In the genomic region with DNA sequence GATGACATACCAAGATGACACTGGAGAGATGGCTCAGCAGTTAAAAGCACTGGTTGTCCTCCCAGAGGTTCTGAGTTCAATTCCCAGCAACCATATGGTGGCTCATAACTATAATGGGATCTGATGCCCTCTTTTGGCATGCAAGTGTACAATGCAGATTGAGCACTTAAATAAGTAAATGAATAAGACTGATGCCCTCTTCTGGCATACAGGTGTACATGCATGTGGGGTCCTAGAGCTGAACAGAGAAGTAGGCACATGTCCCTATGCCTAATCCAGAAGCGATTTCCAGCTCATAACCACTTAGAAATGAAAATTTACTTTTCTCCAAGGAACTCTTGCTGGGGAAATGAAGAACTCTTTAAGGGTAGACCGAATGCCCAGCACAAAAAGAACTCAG, we compare ENCODE assay signal across 12 mouse cellular contexts. TPM values are rescaled to one million over a fixed set of nuclear protein-coding genes. Genes with fewer than 3 reads are reported as not detected.
DNase-seq lines count a peak whose midpoint lies in the region; ATAC-seq and TF ChIP-seq lines count a peak whose summit lies in the region.
"Had no signal": no experiment of that assay in that cellular context is flagged by ENCODE, and none has a peak within 500 bp of the region (broad histone marks: within the 10 kb centered on the region; RNA-seq: fewer than 3 reads in every experiment).

No protein-coding gene starts in this region.

- H3K9me3 ChIP-seq in intestine, postnatal 0 days (ENCODE audit: control insufficient read depth) = no peaks in the 10 kb centered on the region
- H3K9me3 ChIP-seq in intestine, embryonic 15.5 days = no peaks in the 10 kb centered on the region
- H3K9me3 ChIP-seq: hindbrain, embryonic 13.5 days had no signal

- TF ChIP-seq CTCF in intestine, postnatal 0 days (IDR thresholded peaks at IDR 0.05; ENCODE audit: low read depth) = peak; percentile 70

- no peak overlapping the region for H3K27ac ChIP-seq in intestine, postnatal 0 days (ENCODE audit: low read depth, low read length)
- H3K27ac ChIP-seq in intestine, embryonic 15.5 days = no peak overlapping the region
- H3K27ac ChIP-seq: hindbrain, embryonic 13.5 days had no signal

- H3K4me3 ChIP-seq in intestine, postnatal 0 days (ENCODE audit: low read depth, low read length) = no peak overlapping the region
- H3K4me3 ChIP-seq in intestine, embryonic 15.5 days (replicated peaks) = no peak overlapping the region
- H3K4me3 ChIP-seq: hindbrain, embryonic 13.5 days had no signal

- no peak for ATAC-seq in intestine, postnatal 0 days
- no peak for ATAC-seq in intestine, embryonic 15.5 days
- ATAC-seq in erythroid progenitor cell, adult 5-6 weeks (replicated peaks; ENCODE audit: low FRiP score, poor library complexity, severe bottlenecking) = no peak

- no peak overlapping the region for H3K9ac ChIP-seq in intestine, postnatal 0 days (ENCODE audit: low read depth, low read length)
- H3K9ac ChIP-seq in intestine, embryonic 15.5 days = no peak overlapping the region
- H3K9ac ChIP-seq: hindbrain, embryonic 13.5 days had no signal

- DNase-seq in 3134 (ENCODE audit: extremely low read depth, insufficient read length, low spot score) = peak; percentile 11
- DNase-seq in CD8-positive naive resting alpha-beta T cell, adult 2 months (ENCODE audit: low read depth in 2 of 2, low spot score in 2 of 2) = peak; percentile 3 to 14
- peak; percentile 37 for DNase-seq in embryo, embryonic 10.5 days (ENCODE audit: low spot score)
- no peak for DNase-seq in right cerebral cortex, postnatal 10 days (ENCODE audit: low spot score in 2 of 2)
- DNase-seq in urinary bladder, postnatal 4 days (ENCODE audit: low spot score in 2 of 2) = no peak

- H3K27me3 ChIP-seq in intestine, postnatal 0 days (replicated peaks; ENCODE audit: control insufficient read depth, insufficient read depth, low read length) = no peaks in the 10 kb centered on the region
- H3K27me3 ChIP-seq in intestine, embryonic 15.5 days (replicated peaks) = no peaks in the 10 kb centered on the region
- H3K27me3 ChIP-seq: hindbrain, embryonic 13.5 days had no signal

- no peaks in the 10 kb centered on the region for H3K36me3 ChIP-seq in intestine, postnatal 0 days (ENCODE audit: control insufficient read depth, insufficient read depth)
- H3K36me3 ChIP-seq in intestine, embryonic 15.5 days = no peaks in the 10 kb centered on the region
- H3K36me3 ChIP-seq: hindbrain, embryonic 13.5 days had no signal

- no peak overlapping the region for H3K4me2 ChIP-seq in intestine, postnatal 0 days (replicated peaks; ENCODE audit: low read depth)
- H3K4me2 ChIP-seq in intestine, embryonic 15.5 days (replicated peaks) = no peak overlapping the region
- H3K4me2 ChIP-seq: hindbrain, embryonic 13.5 days had no signal

- 73% methylated on average over 2 of the region's 2 CpGs for WGBS in intestine, postnatal 0 days
- WGBS in intestine, embryonic 15.5 days = 65% methylated on average over 2 of the region's 2 CpGs

- H3K4me1 ChIP-seq in intestine, postnatal 0 days (replicated peaks; ENCODE audit: control insufficient read depth, insufficient read depth, low read length) = no peaks in the 10 kb centered on the region
- no peaks in the 10 kb centered on the region for H3K4me1 ChIP-seq in intestine, embryonic 15.5 days (replicated peaks)
- H3K4me1 ChIP-seq: hindbrain, embryonic 13.5 days had no signal

RNA-seq across cellular contexts. Expression of a gene that starts 31.8 kb away (rescaled TPM):
- polyA plus RNA-seq in intestine, postnatal 0 days (2015; fragmentation: Nextera tagmentation; extraction: Ambion mirVana) = 0.25 and 0.43 TPM in 2 replicates
- polyA plus RNA-seq in intestine, embryonic 15.5 days (2015; fragmentation: Nextera tagmentation; extraction: Ambion mirVana) = not detected in 2 replicates
- total RNA-seq in erythroid progenitor cell, adult 5-6 weeks (2015; ENCODE audit: low replicate concordance) = not detected in 2 replicates
- total RNA-seq in erythroid progenitor cell, adult 5-6 weeks (2017; ENCODE audit: low replicate concordance) = not detected in 2 replicates
- total RNA-seq: adrenal gland, adult 18-20 months; gastrocnemius, adult 8-10 months had no signal
- polyA plus RNA-seq: hindbrain, embryonic 13.5 days had no signal

RNA-seq across cellular contexts. Expression of a gene that starts 35.5 kb away (rescaled TPM):
- polyA plus RNA-seq in intestine, postnatal 0 days (2015; fragmentation: Nextera tagmentation; extraction: Ambion mirVana) = 438 and 502 TPM in 2 replicates
- 234 and 297 TPM in 2 replicates for polyA plus RNA-seq in intestine, embryonic 15.5 days (2015; fragmentation: Nextera tagmentation; extraction: Ambion mirVana)
- total RNA-seq in erythroid progenitor cell, adult 5-6 weeks (2015; ENCODE audit: low replicate concordance) = not detected in 2 replicates
- not detected in 2 replicates for total RNA-seq in erythroid progenitor cell, adult 5-6 weeks (2017; ENCODE audit: low replicate concordance)
- total RNA-seq: adrenal gland, adult 18-20 months; gastrocnemius, adult 8-10 months had no signal
- polyA plus RNA-seq: hindbrain, embryonic 13.5 days; testis, adult 2 months had no signal

Comparison
In these comparisons a context has a peak if more than half of its experiments do, and no peak if none do; other contexts are left out.
1. DNase-seq: peak in 3134 (single experiment), CD8-positive naive resting alpha-beta T cell, adult 2 months (2 of 2) and embryo, embryonic 10.5 days (single experiment); none in right cerebral cortex, postnatal 10 days (0 of 2) and urinary bladder, postnatal 4 days (0 of 2).